Mouse (Mus musculus) liver, embryonic 14.5 days (tissue): ENCODE data around the gene Aldoc. TPM values are rescaled to one million over a fixed set of nuclear protein-coding genes. Genes with fewer than 3 reads are reported as not detected.

ENCODE experiments used
- ATAC-seq: fragments of 200-750 bp; cut with Nextera tagmentation; 2 replicates; pipeline ENCODE4 v1.8.0; 2017; ENCODE audit warnings: moderate number of reproducible peaks, mild to moderate bottlenecking, moderate library complexity; ENCODE audit not compliant: insufficient read depth
- DNase-seq, 3 experiments: peaks; one replicate each; pipeline ENCODE4 v3.0.0-alpha.2; 2012 to 2013; ENCODE audit warnings: low read depth in 3 of 3, low spot score in 3 of 3
- H3K27ac ChIP-seq: fragments of 300-500 bp; sonication (generic); 2 replicates; pipeline ENCODE4 v1.5.1; 2014; ENCODE audit warnings: moderate library complexity, mild to moderate bottlenecking, control low read depth, inconsistent platforms
- H3K27me3 ChIP-seq: fragments of 300-500 bp; sonication (generic); 2 replicates; pipeline ENCODE4 v1.6.1; 2014; ENCODE audit warnings: mild to moderate bottlenecking, low read length, moderate library complexity; ENCODE audit not compliant: control insufficient read depth, insufficient read depth
- H3K36me3 ChIP-seq: fragments of 300-500 bp; sonication (generic); replicated peaks from 2 replicates; pipeline ENCODE4 v1.6.1; 2014; ENCODE audit warnings: low read depth; ENCODE audit not compliant: control insufficient read depth, insufficient read depth
- H3K4me1 ChIP-seq, 2 experiments: fragments of 200-500 bp in 1 of 2; fragments of 300-500 bp in 1 of 2; sonication (generic) in 1 of 2; replicated peaks; 2 replicates each; pipeline ENCODE4 v1.6.1; 2012 to 2014; ENCODE audit warnings: antibody characterized with exemption in 1 of 2, inconsistent platforms in 1 of 2, low read length in 1 of 2; ENCODE audit not compliant: control insufficient read depth in 2 of 2, insufficient read depth in 2 of 2
- H3K4me2 ChIP-seq: fragments of 300-500 bp; sonication (generic); 2 replicates; pipeline ENCODE4 v1.6.1; 2014; ENCODE audit warnings: low read depth, mild to moderate bottlenecking, control low read depth, moderate library complexity
- H3K4me3 ChIP-seq, 2 experiments: fragments of 200-500 bp in 1 of 2; fragments of 300-500 bp in 1 of 2; sonication (generic) in 1 of 2; 2 replicates each; pipeline ENCODE4 v1.5.1; 2012 to 2014; ENCODE audit warnings: low read depth in 2 of 2, low read length in 2 of 2, mild to moderate bottlenecking in 2 of 2, control low read depth in 1 of 2, inconsistent platforms in 1 of 2, moderate library complexity in 1 of 2; ENCODE audit not compliant: insufficient read depth in 1 of 2
- H3K9ac ChIP-seq: fragments of 300-500 bp; sonication (generic); replicated peaks from 2 replicates; pipeline ENCODE4 v1.6.1; 2014; ENCODE audit warnings: mild to moderate bottlenecking, control low read depth, moderate library complexity
- H3K9me3 ChIP-seq: fragments of 300-500 bp; sonication (generic); 2 replicates; pipeline ENCODE4 v1.6.1; 2016; ENCODE audit warnings: low read length, mixed read lengths; ENCODE audit not compliant: control insufficient read depth
- CTCF ChIP-seq: IDR thresholded peaks from 2 replicates; pipeline ENCODE4 v1.5.1; 2016; ENCODE audit warnings: antibody characterized with exemption, low read depth, control low read depth
- EP300 ChIP-seq: IDR thresholded peaks from 2 replicates; pipeline ENCODE4 v1.6.1; 2016; ENCODE audit warnings: antibody characterized with exemption, low read depth
- WGBS: fragments of 180-500 bp; shearing (Covaris S2); extraction: QIAGEN DNeasy Blood & Tissue Kit; methylation state at CpG from one replicate; pipeline ENCODE4 v1.1.7; 2014; ENCODE audit not compliant: insufficient replicate concordance; 5-methylcytosine and 5-hydroxymethylcytosine counted together
- polyA plus RNA-seq, 2 experiments: library from polyadenylated mRNA; depleted of rRNA in 1 of 2; stranded (reverse) in 1 of 2; unstranded in 1 of 2; fragments of >200 nt; fragmentation: Nextera tagmentation in 1 of 2; extraction: Ambion mirVana in 1 of 2; gene quantifications; 2 replicates each; pipeline versions ENCODE4 v1.2.1 to v1.2.3; 2012 to 2014

Aldoc gene
- polyA plus RNA-seq, 2 experiments, result 4.2 to 6.0 TPM

DNA sequence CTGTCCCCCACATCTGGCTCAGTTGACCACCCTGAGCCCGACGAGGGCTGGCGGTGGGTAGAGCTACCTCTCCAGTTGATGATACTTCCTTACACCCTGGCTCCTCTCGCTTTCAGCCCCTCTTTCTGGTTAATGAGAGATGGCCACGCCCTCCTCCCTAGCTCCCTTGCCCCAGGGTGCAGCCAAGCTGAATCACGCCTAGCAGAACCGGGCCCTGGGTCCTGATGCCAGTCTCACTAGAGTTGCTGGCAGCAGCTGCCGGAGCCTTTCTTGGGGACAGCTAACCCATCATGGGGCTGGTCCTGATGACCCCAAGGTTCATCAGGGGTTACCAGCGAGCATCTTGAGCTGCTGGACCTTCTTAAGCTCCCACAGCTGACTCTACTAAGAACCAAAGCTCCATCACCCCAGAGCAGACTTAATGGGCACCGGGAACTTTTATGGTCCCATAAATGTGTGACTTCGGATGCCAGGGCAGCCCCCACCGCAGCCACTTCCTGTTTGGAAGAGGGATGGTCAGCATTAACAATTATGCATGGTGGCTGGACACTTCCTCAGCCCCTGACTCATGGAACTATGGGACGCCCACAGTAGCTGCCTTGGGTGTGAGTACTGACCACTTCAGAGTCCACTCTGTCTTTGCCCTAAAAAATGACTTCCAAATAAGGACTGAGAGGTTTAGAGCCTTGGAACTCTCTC is 40.7 kb downstream of the Aldoc start:
- H3K4me3 ChIP-seq, result no peak overlapping the region
- no peak overlapping the region for H3K27ac ChIP-seq
- H3K36me3 ChIP-seq, result no peaks in the 10 kb centered on the region
- peaks cover 0 to 2% of the 10 kb centered on the region in 2 experiments; a peak in 1 of 4 replicates for H3K4me1 ChIP-seq
- TF ChIP-seq CTCF (no peak), EP300 (no peak)
- no peak for DNase-seq
- H3K9ac ChIP-seq, result no peak overlapping the region
- WGBS, result 51% methylated on average over 13 of the region's 13 CpGs
- ATAC-seq, result no peak
- H3K4me2 ChIP-seq, result no peak overlapping the region
- no peaks in the 10 kb centered on the region for H3K27me3 ChIP-seq
- H3K9me3 ChIP-seq, result no peaks in the 10 kb centered on the region

DNA sequence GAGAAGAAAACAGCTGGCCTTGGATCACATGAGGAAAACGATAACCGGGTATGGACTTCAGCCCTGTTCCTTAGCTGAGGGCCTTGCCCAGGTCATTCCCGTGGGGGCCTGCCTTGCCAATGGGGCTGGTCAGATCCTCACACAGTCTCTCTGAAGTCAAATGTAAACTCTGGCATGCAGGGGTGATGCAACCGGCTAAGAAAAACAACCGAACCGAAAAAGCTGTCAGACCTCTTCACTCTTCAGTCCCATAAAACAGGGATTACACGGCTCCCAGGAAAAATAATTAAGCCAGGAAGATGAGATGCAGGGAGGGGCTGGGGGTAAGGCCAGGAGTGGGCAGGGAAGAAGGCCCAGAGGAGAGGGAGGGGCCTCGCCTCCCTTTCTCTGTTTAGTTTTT is 41.3 kb downstream of the Aldoc start:
- Histone ChIP-seq H3K27me3 (no peaks in the 10 kb centered on the region), H3K9ac (no peak overlapping the region), H3K27ac (no peak overlapping the region), H3K9me3 (no peaks in the 10 kb centered on the region), H3K4me3 (no peak overlapping the region), H3K4me1 (peaks cover 0 to 2% of the 10 kb centered on the region in 2 experiments; a peak in 1 of 4 replicates), H3K4me2 (no peak overlapping the region), H3K36me3 (no peaks in the 10 kb centered on the region)
- no peak for DNase-seq
- TF ChIP-seq EP300, result no peak
- no peak for TF ChIP-seq CTCF
- ATAC-seq, result no peak
- 45% methylated on average over 8 of the region's 8 CpGs for WGBS

DNA sequence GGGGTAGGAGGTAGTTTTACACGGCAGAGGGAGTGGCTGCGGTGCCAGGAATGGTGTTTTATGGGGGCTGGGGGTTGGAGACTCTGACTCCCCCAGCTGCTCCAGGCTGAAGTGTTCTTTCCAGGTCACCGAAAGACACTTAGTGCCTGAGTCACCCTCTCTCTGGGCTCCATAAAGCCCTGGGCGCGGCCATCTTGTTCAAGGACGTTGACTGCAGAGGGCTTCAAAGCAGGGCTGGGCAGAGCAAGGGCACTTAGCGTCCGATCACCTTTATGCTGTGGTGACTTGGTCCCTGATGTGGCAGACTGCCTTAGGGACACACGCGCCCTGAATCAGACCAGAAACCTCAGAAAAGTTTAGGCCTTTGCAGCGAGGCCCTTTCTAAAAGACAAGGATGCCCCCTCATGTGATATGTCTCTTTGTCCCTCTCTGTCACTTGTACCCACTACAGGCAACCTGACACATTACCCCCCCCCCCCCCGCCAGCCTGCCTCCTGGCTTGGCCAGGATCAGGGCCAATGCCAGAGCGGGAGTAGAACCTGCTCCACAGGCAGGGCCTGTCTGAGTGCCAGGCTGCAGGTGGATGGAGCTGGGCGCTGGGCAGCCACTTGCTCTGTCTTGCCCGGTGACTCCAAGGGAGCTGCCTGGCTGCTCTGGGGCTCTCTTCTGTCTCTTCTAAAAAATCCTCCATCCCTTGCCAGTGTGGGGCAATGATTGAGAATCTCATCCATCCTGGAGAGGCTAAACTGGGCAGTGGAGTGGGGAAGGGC is 44.9 kb downstream of the Aldoc start:
- Histone ChIP-seq H3K4me2 (no peak overlapping the region), H3K27me3 (no peaks in the 10 kb centered on the region), H3K27ac (no peak overlapping the region), H3K4me1 (no peaks in the 10 kb centered on the region), H3K9ac (no peak overlapping the region), H3K36me3 (no peaks in the 10 kb centered on the region), H3K9me3 (no peaks in the 10 kb centered on the region), H3K4me3 (no peak overlapping the region)
- WGBS, result 77% methylated on average over 15 of the region's 15 CpGs
- DNase-seq (no peak), ATAC-seq (no peak)
- TF ChIP-seq EP300, result no peak
- no peak for TF ChIP-seq CTCF

DNA sequence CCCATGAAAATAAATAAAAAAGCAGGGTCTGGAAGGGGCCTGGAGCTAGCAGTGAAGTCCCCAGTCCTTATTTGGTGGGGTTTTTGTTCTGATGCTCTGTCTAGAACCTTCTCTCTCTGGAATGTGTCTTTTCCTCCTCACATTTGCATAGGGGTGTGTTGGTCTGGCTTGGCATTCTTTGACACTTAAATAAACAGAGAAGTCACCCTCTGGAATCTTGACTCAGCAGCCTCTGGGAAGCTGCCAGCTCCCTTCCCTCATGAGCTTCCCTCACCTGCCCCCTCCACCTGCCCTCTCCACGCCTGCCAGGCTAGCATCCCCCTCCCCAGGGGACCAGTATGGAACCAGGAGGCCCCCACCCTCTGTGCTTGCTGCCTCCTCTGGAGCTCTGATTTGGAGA is 47.6 kb downstream of the Aldoc start:
- TF ChIP-seq EP300 (no peak), CTCF (no peak)
- no peaks in the 10 kb centered on the region for H3K27me3 ChIP-seq
- H3K9ac ChIP-seq, result no peak overlapping the region
- no peaks in the 10 kb centered on the region for H3K36me3 ChIP-seq
- no peak overlapping the region for H3K27ac ChIP-seq
- H3K9me3 ChIP-seq, result no peaks in the 10 kb centered on the region
- H3K4me1 ChIP-seq, result no peaks in the 10 kb centered on the region
- 26% methylated on average over 1 of the region's 1 CpGs for WGBS
- ATAC-seq (no peak), DNase-seq (no peak)
- no peak overlapping the region for H3K4me3 ChIP-seq
- no peak overlapping the region for H3K4me2 ChIP-seq

DNA sequence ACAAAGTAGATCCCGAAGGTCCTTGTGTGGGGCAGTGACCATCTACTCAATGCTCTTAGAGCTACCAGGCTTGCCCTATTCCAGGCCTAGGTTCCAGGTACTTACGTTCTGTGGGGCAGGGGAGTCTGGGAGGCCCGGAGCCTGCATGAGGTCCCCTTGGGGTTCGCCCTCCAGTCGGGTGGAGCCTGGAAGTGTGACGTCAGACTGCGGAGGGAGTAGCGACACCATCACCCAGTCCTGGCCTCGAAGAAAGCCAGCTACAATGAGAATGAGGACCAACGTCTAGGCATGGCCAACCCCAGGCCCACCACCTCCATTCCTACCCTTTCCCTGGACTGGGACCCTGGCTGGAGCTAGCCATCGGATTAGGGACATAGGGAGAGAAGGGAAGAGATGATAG is 48.9 kb downstream of the Aldoc start:
- TF ChIP-seq EP300 (no peak), CTCF (no peak)
- no peak overlapping the region for H3K4me3 ChIP-seq
- H3K4me2 ChIP-seq, result no peak overlapping the region
- H3K4me1 ChIP-seq, result no peaks in the 10 kb centered on the region; a peak in 1 of 4 replicates
- no peaks in the 10 kb centered on the region for H3K9me3 ChIP-seq
- no peak overlapping the region for H3K27ac ChIP-seq
- ATAC-seq (no peak), DNase-seq (no peak)
- H3K9ac ChIP-seq, result no peak overlapping the region
- no peaks in the 10 kb centered on the region for H3K27me3 ChIP-seq
- WGBS, result 72% methylated on average over 11 of the region's 11 CpGs
- no peaks in the 10 kb centered on the region for H3K36me3 ChIP-seq
